Mouse (Mus musculus) liver, postnatal 0 days (tissue): ENCODE measurements at regions not wholly inside any gene's neighbourhood (a gene's known extent, or its start where the extent isn't known, plus 50 kb on each side); places are given as distances from the start of the nearest gene placed in this dataset.

Source experiments
- CTCF ChIP-seq: sonication (generic); IDR thresholded peaks from 2 replicates; pipeline ENCODE4 v1.5.1; 2016; ENCODE audit warnings: antibody characterized with exemption, low read depth
- EP300 ChIP-seq: IDR thresholded peaks from 2 replicates; pipeline ENCODE4 v1.6.1; 2016; ENCODE audit warnings: antibody characterized with exemption, low read depth, mild to moderate bottlenecking

DNA sequence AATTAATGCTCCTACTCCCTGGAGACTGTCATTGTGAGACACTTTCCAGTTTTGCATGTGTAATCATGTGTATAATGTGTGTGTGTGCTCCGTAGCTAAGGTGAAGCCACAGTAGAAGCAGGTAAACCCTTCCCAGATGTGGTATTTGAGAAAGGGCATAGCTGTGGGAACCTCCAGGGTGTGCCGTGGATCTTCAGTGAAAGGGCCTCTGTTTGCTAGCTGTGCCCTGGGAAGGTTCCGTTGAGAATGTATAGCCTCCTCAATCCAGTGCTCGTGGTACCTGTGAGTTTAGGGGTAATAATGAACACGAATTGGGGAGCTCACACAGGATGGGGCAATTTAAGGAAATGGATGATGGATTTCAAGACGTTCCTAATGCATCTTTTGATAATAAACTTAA is 447.6 kb downstream of the Sox2 start:
- TF ChIP-seq CTCF, result no peak
- no peak for TF ChIP-seq EP300
